Comparison of ENCODE assay signal across 8 mouse cellular contexts in the genomic region with DNA sequence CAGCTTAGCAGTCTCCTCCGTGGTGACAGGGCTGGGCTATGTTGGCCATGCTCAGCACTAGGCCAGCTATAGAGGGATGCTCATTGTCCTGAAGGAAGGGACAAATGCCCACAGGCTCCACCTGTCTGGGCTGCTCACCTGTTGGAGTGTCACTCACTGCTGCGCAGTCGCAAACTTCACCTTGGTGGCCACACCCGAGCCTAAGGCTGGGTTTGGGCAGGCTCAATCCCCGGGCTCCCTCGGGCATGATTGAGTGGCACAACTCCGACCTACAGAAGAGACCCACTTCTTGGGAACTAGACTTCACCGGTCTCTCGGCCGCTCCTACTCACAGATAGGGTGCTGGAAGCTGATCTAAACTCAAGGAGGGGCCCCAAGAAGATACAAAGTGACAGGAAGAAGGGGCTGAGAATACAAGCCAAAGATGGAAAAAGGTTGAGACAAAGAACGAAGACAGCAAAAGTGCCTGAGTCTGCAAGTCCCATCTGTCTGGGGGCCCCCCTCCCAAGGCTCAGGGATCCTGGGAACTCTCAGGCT. TPM values are rescaled to one million over a fixed set of nuclear protein-coding genes. Genes with fewer than 3 reads are reported as not detected.
DNase-seq lines count a peak whose midpoint lies in the region; ATAC-seq and TF ChIP-seq lines count a peak whose summit lies in the region.

No protein-coding gene starts in this region.

- peak overlapping the region; percentile 75 for H3K9ac ChIP-seq in hindbrain, postnatal 0 days (replicated peaks; ENCODE audit: low read length)
- peak overlapping the region; percentile 91 for H3K9ac ChIP-seq in lung, embryonic 16.5 days (ENCODE audit: low read length)

- peaks cover 6% of the 10 kb centered on the region; the same call in 1 of the 2 replicates for H3K4me1 ChIP-seq in brown adipose tissue, adult 24 weeks (ENCODE audit: control insufficient read depth, insufficient read depth, insufficient read length, low read length)
- H3K4me1 ChIP-seq in hindbrain, postnatal 0 days (ENCODE audit: insufficient read depth, low read length), result peaks cover 7% of the 10 kb centered on the region; the same call in 1 of the 2 replicates
- H3K4me1 ChIP-seq in lung, embryonic 16.5 days (replicated peaks; ENCODE audit: control insufficient read depth, insufficient read depth, low read length), result peaks cover 18% of the 10 kb centered on the region

- intact Hi-C loops in gastrocnemius, adult 2 months (cut with DNase I), result loop anchor here (2.0 kb wide), 1 partner anchor 18 kb away; no protein-coding TSS in a partner anchor
- intact Hi-C loops in left cerebral cortex, postnatal 10 days (cut with DNase I), result loop anchor here (10.0 kb wide), 1 partner anchor 234 kb away; no protein-coding TSS in a partner anchor

- H3K9me3 ChIP-seq in hindbrain, postnatal 0 days (ENCODE audit: low read length), result no peaks in the 10 kb centered on the region
- H3K9me3 ChIP-seq in lung, embryonic 16.5 days (ENCODE audit: control insufficient read depth, low read length), result no peaks in the 10 kb centered on the region

- WGBS in hindbrain, postnatal 0 days, result 7% methylated on average over 11 of the region's 11 CpGs
- WGBS in lung, embryonic 16.5 days, result 3% methylated on average over 11 of the region's 11 CpGs

- H3K4me2 ChIP-seq in hindbrain, postnatal 0 days (ENCODE audit: low read depth, low read length), result peak overlapping the region; percentile 99
- H3K4me2 ChIP-seq in lung, embryonic 16.5 days (ENCODE audit: low read depth, low read length), result peak overlapping the region; percentile 91

- peak overlapping the region; percentile 76 for H3K4me3 ChIP-seq in gastrocnemius, adult 2 months
- peak overlapping the region; percentile 91 for H3K4me3 ChIP-seq in brown adipose tissue, adult 24 weeks (ENCODE audit: insufficient read depth, low read depth, low read length)
- H3K4me3 ChIP-seq in hindbrain, postnatal 0 days (ENCODE audit: low read length), result peak overlapping the region; percentile 48
- H3K4me3 ChIP-seq in lung, embryonic 16.5 days (ENCODE audit: low read length), result peak overlapping the region; percentile 81

- H3K27ac ChIP-seq in gastrocnemius, adult 2 months, result peak overlapping the region; percentile 94
- peak overlapping the region; percentile 80 for H3K27ac ChIP-seq in brown adipose tissue, adult 24 weeks (replicated peaks; ENCODE audit: low read depth, low read length)
- peak overlapping the region; percentile 65 for H3K27ac ChIP-seq in hindbrain, postnatal 0 days
- H3K27ac ChIP-seq in lung, embryonic 16.5 days (ENCODE audit: low read length), result peak overlapping the region; percentile 96

- H3K27me3 ChIP-seq in hindbrain, postnatal 0 days (ENCODE audit: insufficient read depth, low read length), result no peaks in the 10 kb centered on the region
- H3K27me3 ChIP-seq in lung, embryonic 16.5 days (ENCODE audit: control insufficient read depth, insufficient read depth, low read depth, low read length), result no peaks in the 10 kb centered on the region

- ATAC-seq in hindbrain, postnatal 0 days, result no peak
- no peak for ATAC-seq in lung, embryonic 16.5 days (ENCODE audit: low read depth)

- no peak for DNase-seq in gastrocnemius, adult 2 months
- DNase-seq in gastrocnemius, adult 18-20 months (ENCODE audit: low spot score), result no peak
- no peak for DNase-seq in hindbrain, postnatal 0 days (ENCODE audit: low spot score)
- DNase-seq in urinary bladder, postnatal 25 days (ENCODE audit: low spot score), result peak; percentile 50
- DNase-seq in cerebellum, postnatal 14 days, result no peak
- DNase-seq in left cerebral cortex, postnatal 10 days (ENCODE audit: extremely low spot score in 1 of 2, low spot score in 2 of 2), result no peak

- H3K36me3 ChIP-seq in hindbrain, postnatal 0 days (ENCODE audit: insufficient read depth, low read length), result no peaks in the 10 kb centered on the region
- peaks cover 26% of the 10 kb centered on the region for H3K36me3 ChIP-seq in lung, embryonic 16.5 days (ENCODE audit: control insufficient read depth, insufficient read depth, low read length)

- TF ChIP-seq CTCF in gastrocnemius, adult 2 months (IDR thresholded peaks at IDR 0.05), result no peak
- no peak for TF ChIP-seq CTCF in hindbrain, postnatal 0 days (IDR thresholded peaks at IDR 0.05; ENCODE audit: low read depth)

RNA-seq across cellular contexts. Expression of a gene that starts 1.4 kb away (rescaled TPM):
- 1 to 10 TPM; 4.0 to 7.5 TPM for total RNA-seq in gastrocnemius, adult 2 months (2021)
- 1 to 10 TPM; 4.8 to 5.9 TPM for total RNA-seq in gastrocnemius, adult 18-20 months (2021)
- 3.1 and 3.5 TPM in 2 replicates for polyA plus RNA-seq in brown adipose tissue, adult 24 weeks (2012; ENCODE audit: insufficient read depth, insufficient read length, missing spikeins)
- 18.6 and 20.6 TPM in 2 replicates for total RNA-seq in hindbrain, postnatal 0 days (2014; rRNA removed)
- 9.1 and 10.0 TPM in 2 replicates for polyA plus RNA-seq in hindbrain, postnatal 0 days (2015; fragmentation: Nextera tagmentation; extraction: Ambion mirVana)
- polyA plus RNA-seq in lung, embryonic 16.5 days (2015; fragmentation: Nextera tagmentation; extraction: Ambion mirVana), result 69.0 and 70.0 TPM in 2 replicates
- total RNA-seq in left cerebral cortex, postnatal 10 days (2021), result 10 to 100 TPM; 10.0 to 12.3 TPM

RNA-seq across cellular contexts. Expression of a gene that starts 9.0 kb away (rescaled TPM):
- total RNA-seq in gastrocnemius, adult 2 months (2021), result 10 to 100 TPM; 10.0 to 36.7 TPM
- total RNA-seq in gastrocnemius, adult 18-20 months (2021), result 10 to 100 TPM; 10.1 to 37.0 TPM
- 25.1 and 70.2 TPM in 2 replicates for polyA plus RNA-seq in brown adipose tissue, adult 24 weeks (2012; ENCODE audit: insufficient read depth, insufficient read length, missing spikeins)
- total RNA-seq in hindbrain, postnatal 0 days (2014; rRNA removed), result 2.1 and 3.9 TPM in 2 replicates
- polyA plus RNA-seq in hindbrain, postnatal 0 days (2015; fragmentation: Nextera tagmentation; extraction: Ambion mirVana), result 3.0 and 3.4 TPM in 2 replicates
- polyA plus RNA-seq in lung, embryonic 16.5 days (2015; fragmentation: Nextera tagmentation; extraction: Ambion mirVana), result 23.9 and 26.8 TPM in 2 replicates
- 1 to 10 TPM; 1.8 to 2.4 TPM for total RNA-seq in left cerebral cortex, postnatal 10 days (2021)

RNA-seq across cellular contexts. Expression of a gene that starts 20.6 kb away (rescaled TPM):
- 100 to 1,000 TPM; 373 to 449 TPM for total RNA-seq in gastrocnemius, adult 2 months (2021)
- total RNA-seq in gastrocnemius, adult 18-20 months (2021), result 100 to 1,000 TPM; 385 to 425 TPM
- 404 and 482 TPM in 2 replicates for polyA plus RNA-seq in brown adipose tissue, adult 24 weeks (2012; ENCODE audit: insufficient read depth, insufficient read length, missing spikeins)
- 97.7 and 154 TPM in 2 replicates for total RNA-seq in hindbrain, postnatal 0 days (2014; rRNA removed)
- polyA plus RNA-seq in hindbrain, postnatal 0 days (2015; fragmentation: Nextera tagmentation; extraction: Ambion mirVana), result 539 and 575 TPM in 2 replicates
- 981 and 1,007 TPM in 2 replicates for polyA plus RNA-seq in lung, embryonic 16.5 days (2015; fragmentation: Nextera tagmentation; extraction: Ambion mirVana)
- 100 to 1,000 TPM; 642 to 668 TPM for total RNA-seq in left cerebral cortex, postnatal 10 days (2021)

RNA-seq across cellular contexts. Expression of a gene that starts 21.5 kb away (rescaled TPM):
- 10 to 100 TPM; 22.1 to 28.3 TPM for total RNA-seq in gastrocnemius, adult 2 months (2021)
- total RNA-seq in gastrocnemius, adult 18-20 months (2021), result 10 to 100 TPM; 22.7 to 24.1 TPM
- polyA plus RNA-seq in brown adipose tissue, adult 24 weeks (2012; ENCODE audit: insufficient read depth, insufficient read length, missing spikeins), result 18.4 and 20.2 TPM in 2 replicates
- total RNA-seq in hindbrain, postnatal 0 days (2014; rRNA removed), result 33.6 and 39.5 TPM in 2 replicates
- polyA plus RNA-seq in hindbrain, postnatal 0 days (2015; fragmentation: Nextera tagmentation; extraction: Ambion mirVana), result 42.1 and 42.9 TPM in 2 replicates
- 46.8 and 50.2 TPM in 2 replicates for polyA plus RNA-seq in lung, embryonic 16.5 days (2015; fragmentation: Nextera tagmentation; extraction: Ambion mirVana)
- total RNA-seq in left cerebral cortex, postnatal 10 days (2021), result 10 to 100 TPM; 18.5 to 19.3 TPM

RNA-seq across cellular contexts. Expression of a gene that starts 21.7 kb away (rescaled TPM):
- 10 to 100 TPM; 31.0 to 35.0 TPM for total RNA-seq in gastrocnemius, adult 2 months (2021)
- total RNA-seq in gastrocnemius, adult 18-20 months (2021), result 10 to 100 TPM; 29.5 to 31.2 TPM
- polyA plus RNA-seq in brown adipose tissue, adult 24 weeks (2012; ENCODE audit: insufficient read depth, insufficient read length, missing spikeins), result 50.4 and 62.6 TPM in 2 replicates
- total RNA-seq in hindbrain, postnatal 0 days (2014; rRNA removed), result 56.7 and 67.6 TPM in 2 replicates
- polyA plus RNA-seq in hindbrain, postnatal 0 days (2015; fragmentation: Nextera tagmentation; extraction: Ambion mirVana), result 83.0 and 84.1 TPM in 2 replicates
- 87.6 and 89.7 TPM in 2 replicates for polyA plus RNA-seq in lung, embryonic 16.5 days (2015; fragmentation: Nextera tagmentation; extraction: Ambion mirVana)
- 10 to 100 TPM; 65.3 to 66.1 TPM for total RNA-seq in left cerebral cortex, postnatal 10 days (2021)
